Mouse (Mus musculus) mesoderm, embryonic 11.5 days (tissue): ENCODE data around the gene Eif3g.

Experiments used
- DNase-seq: peaks from one replicate; pipeline ENCODE4 v3.0.0-alpha.2; 2012; ENCODE audit warnings: low read depth, low spot score

Gene Eif3g

DNA sequence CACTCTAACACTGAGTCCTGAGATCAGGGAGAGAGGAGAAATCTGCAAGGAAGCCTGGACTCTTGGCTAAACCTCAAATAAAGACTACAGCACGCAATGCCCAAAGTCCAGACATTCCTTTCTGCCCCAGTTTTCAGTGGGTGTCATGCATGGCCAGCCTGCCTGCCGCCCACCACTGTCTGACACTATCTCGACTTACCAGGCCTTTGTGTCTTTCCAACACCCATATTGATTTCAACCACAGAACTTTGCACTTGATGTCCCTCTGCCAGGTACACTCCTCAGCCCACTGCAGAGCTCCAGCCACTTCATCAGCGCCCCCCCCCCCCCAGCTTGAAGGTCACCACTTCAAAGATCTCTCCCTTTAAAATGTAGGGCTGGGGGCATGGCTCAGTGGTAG is 36.2 kb downstream of the Eif3g start:
- no peak for DNase-seq

DNA sequence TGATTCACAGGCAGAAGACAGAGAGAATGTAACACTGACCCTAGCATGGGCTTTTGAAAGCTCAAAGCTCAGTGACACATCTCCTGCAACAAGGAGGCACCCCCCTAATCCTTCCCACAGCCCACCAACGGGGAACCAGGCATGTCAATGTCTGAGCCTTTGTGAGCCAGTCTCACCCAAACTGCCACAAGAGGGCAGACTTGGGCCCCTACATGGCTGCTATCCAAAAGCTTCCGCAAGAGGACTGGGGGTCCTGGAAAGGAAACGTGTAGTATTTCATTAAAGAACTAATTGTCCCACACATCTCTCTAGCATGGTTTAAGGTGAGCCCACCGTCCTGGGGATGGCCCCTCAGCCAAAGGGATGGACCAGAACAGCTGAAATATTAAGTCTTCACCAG is 36.6 kb downstream of the Eif3g start:
- DNase-seq: peak; percentile 62

DNA sequence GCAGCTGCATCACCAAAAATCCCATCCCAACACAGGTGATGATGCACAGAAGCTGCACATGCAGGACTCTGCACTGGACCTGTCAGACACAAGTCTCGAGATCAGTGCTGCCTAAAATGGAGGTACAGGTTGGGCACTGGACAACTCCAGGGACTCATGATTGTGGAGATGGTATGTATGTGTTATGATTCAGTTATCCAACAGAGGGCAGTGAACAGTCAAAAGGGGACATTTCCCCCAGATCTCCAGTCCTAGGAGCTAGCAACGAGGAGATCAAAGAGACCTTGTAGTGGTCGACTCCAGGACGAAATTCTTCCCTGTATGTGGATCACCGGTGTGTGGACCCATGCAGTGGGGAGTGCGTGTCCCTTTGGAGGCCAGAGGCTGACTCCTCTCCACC is 38.5 kb downstream of the Eif3g start:
- no peak for DNase-seq

DNA sequence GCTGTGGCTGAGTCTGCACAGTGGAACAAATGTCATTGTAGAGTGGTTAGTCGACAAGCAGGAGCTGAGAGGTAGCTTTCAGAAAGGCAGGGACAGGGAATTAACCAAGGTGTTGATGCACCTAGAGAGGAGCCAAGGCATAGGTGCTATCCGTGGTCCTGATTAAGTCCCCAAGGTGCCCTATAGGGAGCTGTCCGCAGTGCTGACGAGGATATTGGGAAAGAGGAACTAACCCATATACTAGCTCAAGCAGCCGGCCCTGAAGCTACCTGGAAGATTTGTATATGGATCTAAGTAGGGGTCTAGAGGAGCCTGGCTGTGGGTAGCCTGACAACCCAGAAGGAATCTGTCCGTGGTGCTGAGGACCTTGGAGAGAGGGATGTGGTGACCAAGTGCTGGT is 41.3 kb downstream of the Eif3g start:
- peak; percentile 83 for DNase-seq

DNA sequence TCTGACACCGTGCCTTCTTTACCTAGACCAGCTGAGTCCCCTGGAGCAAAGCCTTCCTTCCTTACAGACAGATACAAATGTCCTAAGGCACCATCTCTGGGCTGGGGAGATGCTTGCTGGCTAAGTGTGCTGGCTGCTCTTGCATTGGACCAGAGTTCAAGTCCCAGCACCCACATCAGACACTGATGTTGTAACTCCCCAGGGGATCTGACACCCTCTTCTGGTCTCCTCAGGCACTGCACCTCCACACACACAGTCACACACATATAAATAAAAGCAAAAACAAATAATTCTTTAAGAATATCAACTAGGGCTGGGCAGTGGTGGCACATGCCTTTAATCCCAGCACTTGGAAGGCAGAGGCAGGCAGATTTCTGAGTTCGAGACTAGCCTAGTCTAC is 48.2 kb downstream of the Eif3g start:
- no peak for DNase-seq
